Mouse (Mus musculus): ENCODE measurements at regions not wholly inside any gene's neighbourhood (a gene's known extent, or its start where the extent isn't known, plus 50 kb on each side); places are given as distances from the start of the nearest gene placed in this dataset.

GRCm38 (mm10) chr2:70914372-70914771, 88.8 kb upstream of the Tlk1 start:
- TF ChIP-seq POLR2A (IDR thresholded peaks at IDR 0.05; ENCODE audit: borderline replicate concordance, extremely low read depth, low read depth, low read length) (no peak), CTCF (IDR thresholded peaks at IDR 0.05; ENCODE audit: insufficient read depth, low read length) (no peak)
- WGBS, result 82% methylated on average over 7 of the region's 7 CpGs
- no peaks in the 10 kb centered on the region for H3K4me1 ChIP-seq (ENCODE audit: control insufficient read depth, insufficient read depth, low read length)
- no peak for DNase-seq
- no peak overlapping the region for H3K4me3 ChIP-seq (replicated peaks; ENCODE audit: extremely low read depth, low read depth, low read length)

GRCm38 (mm10) chr2:70909401-70909800, 83.9 kb upstream of the Tlk1 start:
- WGBS, result 73% methylated on average over 1 of the region's 1 CpGs
- DNase-seq, result no peak

GRCm38 (mm10) chr2:70908579-70908978, 83.1 kb upstream of the Tlk1 start:
- DNase-seq, result no peak
- 86% methylated on average over 1 of the region's 1 CpGs for WGBS
- no peak overlapping the region for H3K4me3 ChIP-seq (replicated peaks; ENCODE audit: extremely low read depth, low read depth, low read length)
- no peaks in the 10 kb centered on the region; the same call in 1 of the 2 replicates for H3K4me1 ChIP-seq (ENCODE audit: control insufficient read depth, insufficient read depth, low read length)
- TF ChIP-seq POLR2A (IDR thresholded peaks at IDR 0.05; ENCODE audit: borderline replicate concordance, extremely low read depth, low read depth, low read length), result no peak
- TF ChIP-seq CTCF (IDR thresholded peaks at IDR 0.05; ENCODE audit: insufficient read depth, low read length), result no peak

More at GRCm38 (mm10) chr2:70909401-70909800, 83.9 kb upstream of the Tlk1 start:
- H3K4me3 ChIP-seq (replicated peaks; ENCODE audit: extremely low read depth, low read depth, low read length), result no peak overlapping the region
- no peak for TF ChIP-seq POLR2A (IDR thresholded peaks at IDR 0.05; ENCODE audit: borderline replicate concordance, extremely low read depth, low read depth, low read length)
- no peak for TF ChIP-seq CTCF (IDR thresholded peaks at IDR 0.05; ENCODE audit: insufficient read depth, low read length)
- H3K4me1 ChIP-seq (ENCODE audit: control insufficient read depth, insufficient read depth, low read length), result no peaks in the 10 kb centered on the region; the same call in 1 of the 2 replicates

- no peak for DNase-seq
These were observed 80.7 kb upstream of the Tlk1 start for GRCm38 (mm10) chr2:70906216-70906615.

GRCm38 (mm10) chr2:70904429-70904828, 78.9 kb upstream of the Tlk1 start:
- 91% methylated on average over 5 of the region's 5 CpGs for WGBS

More at GRCm38 (mm10) chr2:70906216-70906615, 80.7 kb upstream of the Tlk1 start:
- WGBS, result 53% methylated on average over 3 of the region's 3 CpGs
- Histone ChIP-seq H3K4me3 (replicated peaks; ENCODE audit: extremely low read depth, low read depth, low read length) (no peak overlapping the region), H3K4me1 (ENCODE audit: control insufficient read depth, insufficient read depth, low read length) (peaks cover 5% of the 10 kb centered on the region; the same call in 1 of the 2 replicates)
- TF ChIP-seq POLR2A (IDR thresholded peaks at IDR 0.05; ENCODE audit: borderline replicate concordance, extremely low read depth, low read depth, low read length), result no peak
- TF ChIP-seq CTCF (IDR thresholded peaks at IDR 0.05; ENCODE audit: insufficient read depth, low read length), result no peak

GRCm38 (mm10) chr2:70902196-70902595, 76.7 kb upstream of the Tlk1 start:
- TF ChIP-seq POLR2A (IDR thresholded peaks at IDR 0.05; ENCODE audit: borderline replicate concordance, extremely low read depth, low read depth, low read length) (no peak), CTCF (IDR thresholded peaks at IDR 0.05; ENCODE audit: insufficient read depth, low read length) (no peak)
- H3K4me3 ChIP-seq (replicated peaks; ENCODE audit: extremely low read depth, low read depth, low read length), result no peak overlapping the region
- WGBS, result 82% methylated on average over 3 of the region's 3 CpGs
- H3K4me1 ChIP-seq (ENCODE audit: control insufficient read depth, insufficient read depth, low read length), result peaks cover 5% of the 10 kb centered on the region; the same call in 1 of the 2 replicates
- no peak for DNase-seq

More at GRCm38 (mm10) chr2:70904429-70904828, 78.9 kb upstream of the Tlk1 start:
- TF ChIP-seq POLR2A (IDR thresholded peaks at IDR 0.05; ENCODE audit: borderline replicate concordance, extremely low read depth, low read depth, low read length) (no peak), CTCF (IDR thresholded peaks at IDR 0.05; ENCODE audit: insufficient read depth, low read length) (no peak)
- H3K4me1 ChIP-seq (ENCODE audit: control insufficient read depth, insufficient read depth, low read length), result peaks cover 5% of the 10 kb centered on the region; the same call in 1 of the 2 replicates
- no peak overlapping the region for H3K4me3 ChIP-seq (replicated peaks; ENCODE audit: extremely low read depth, low read depth, low read length)
- no peak for DNase-seq

GRCm38 (mm10) chr2:70901479-70901878, 76.0 kb upstream of the Tlk1 start:
- 42% methylated on average over 14 of the region's 14 CpGs for WGBS
- peak overlapping the region; percentile 28 for H3K4me3 ChIP-seq (replicated peaks; ENCODE audit: extremely low read depth, low read depth, low read length)

GRCm38 (mm10) chr2:70899056-70899455, 73.5 kb upstream of the Tlk1 start:
- TF ChIP-seq POLR2A (IDR thresholded peaks at IDR 0.05; ENCODE audit: borderline replicate concordance, extremely low read depth, low read depth, low read length) (no peak), CTCF (IDR thresholded peaks at IDR 0.05; ENCODE audit: insufficient read depth, low read length) (no peak)
- Histone ChIP-seq H3K4me1 (ENCODE audit: control insufficient read depth, insufficient read depth, low read length) (peaks cover 5% of the 10 kb centered on the region; the same call in 1 of the 2 replicates), H3K4me3 (replicated peaks; ENCODE audit: extremely low read depth, low read depth, low read length) (no peak overlapping the region)
- whole genome bisulfite sequencing, result 86% methylated on average over 4 of the region's 4 CpGs
- DNase-seq, result no peak

More at GRCm38 (mm10) chr2:70901479-70901878, 76.0 kb upstream of the Tlk1 start:
- H3K4me1 ChIP-seq (ENCODE audit: control insufficient read depth, insufficient read depth, low read length), result peaks cover 5% of the 10 kb centered on the region; the same call in 1 of the 2 replicates
- TF ChIP-seq CTCF (IDR thresholded peaks at IDR 0.05; ENCODE audit: insufficient read depth, low read length) (no peak), POLR2A (IDR thresholded peaks at IDR 0.05; ENCODE audit: borderline replicate concordance, extremely low read depth, low read depth, low read length) (no peak)
- DNase-seq, result peak; percentile 11

GRCm38 (mm10) chr2:70898396-70898795, 72.9 kb upstream of the Tlk1 start:
- Histone ChIP-seq H3K4me1 (ENCODE audit: control insufficient read depth, insufficient read depth, low read length) (peaks cover 5% of the 10 kb centered on the region; the same call in 1 of the 2 replicates), H3K4me3 (replicated peaks; ENCODE audit: extremely low read depth, low read depth, low read length) (no peak overlapping the region)
- TF ChIP-seq CTCF (IDR thresholded peaks at IDR 0.05; ENCODE audit: insufficient read depth, low read length), result no peak
- no peak for TF ChIP-seq POLR2A (IDR thresholded peaks at IDR 0.05; ENCODE audit: borderline replicate concordance, extremely low read depth, low read depth, low read length)
- WGBS, result 70% methylated on average over 9 of the region's 9 CpGs
- no peak for DNase-seq

GRCm38 (mm10) chr2:70897373-70897772, 71.8 kb upstream of the Tlk1 start:
- H3K4me3 ChIP-seq (replicated peaks; ENCODE audit: extremely low read depth, low read depth, low read length), result no peak overlapping the region
- TF ChIP-seq POLR2A (IDR thresholded peaks at IDR 0.05; ENCODE audit: borderline replicate concordance, extremely low read depth, low read depth, low read length) (no peak), CTCF (IDR thresholded peaks at IDR 0.05; ENCODE audit: insufficient read depth, low read length) (no peak)
- 91% methylated on average over 8 of the region's 8 CpGs for WGBS
- no peak for DNase-seq
- H3K4me1 ChIP-seq (ENCODE audit: control insufficient read depth, insufficient read depth, low read length), result peaks cover 5% of the 10 kb centered on the region; the same call in 1 of the 2 replicates

All from lung, adult 2 months (tissue).